Mouse (Mus musculus) layer of hippocampus, adult 9-11 months (tissue): Measurements from ENCODE around the gene C2cd5.
"Not testable (repeated sequence)": the region's sequence is repeated elsewhere in the genome, so short reads cannot be mapped to it uniquely, and the experiment has no call there.

Source experiments
- DNase-seq: peaks from one replicate; pipeline ENCODE4 v3.0.0; 2022

Gene C2cd5

DNA sequence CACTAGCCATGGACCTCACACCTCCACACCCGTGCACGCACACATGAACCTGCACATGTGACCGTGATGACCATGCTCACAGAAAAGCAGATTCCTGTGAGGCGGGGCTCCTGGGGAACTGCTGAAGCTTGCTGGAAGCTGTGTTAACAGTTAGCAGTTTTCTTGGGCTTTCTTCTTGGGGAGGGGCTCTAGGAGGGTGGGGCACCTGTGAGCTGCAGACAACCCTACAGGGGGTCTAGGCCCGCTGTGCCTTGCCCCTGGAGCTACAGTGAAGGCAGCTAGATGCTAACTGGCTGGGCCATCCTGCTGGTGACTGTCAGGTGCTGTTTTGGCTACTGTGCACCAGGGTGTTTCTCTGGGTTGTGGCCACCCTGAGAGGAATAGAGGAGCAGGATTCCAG, 91.1 kb downstream of the C2cd5 start:
- DNase-seq, result no peak

DNA sequence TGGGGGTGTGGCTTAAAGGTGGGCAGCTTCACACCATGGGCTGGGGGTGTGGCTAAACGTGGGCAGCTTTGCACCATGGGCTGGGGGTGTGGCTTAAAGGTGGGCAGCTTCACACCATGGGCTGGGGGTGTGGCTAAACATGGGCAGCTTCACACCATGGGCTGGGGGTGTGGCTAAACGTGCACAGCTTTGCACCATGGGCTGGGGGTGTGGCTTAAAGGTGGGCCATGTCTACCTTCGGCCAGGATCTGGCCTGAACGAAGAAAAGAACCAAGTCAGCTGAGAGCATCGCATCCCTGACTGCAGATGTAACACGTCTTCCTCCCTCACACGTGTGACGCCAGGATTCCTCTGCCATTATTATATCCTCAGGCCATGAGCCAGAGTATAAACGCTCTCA, 94.7 kb downstream of the C2cd5 start:
- not testable (repeated sequence) for DNase-seq

DNA sequence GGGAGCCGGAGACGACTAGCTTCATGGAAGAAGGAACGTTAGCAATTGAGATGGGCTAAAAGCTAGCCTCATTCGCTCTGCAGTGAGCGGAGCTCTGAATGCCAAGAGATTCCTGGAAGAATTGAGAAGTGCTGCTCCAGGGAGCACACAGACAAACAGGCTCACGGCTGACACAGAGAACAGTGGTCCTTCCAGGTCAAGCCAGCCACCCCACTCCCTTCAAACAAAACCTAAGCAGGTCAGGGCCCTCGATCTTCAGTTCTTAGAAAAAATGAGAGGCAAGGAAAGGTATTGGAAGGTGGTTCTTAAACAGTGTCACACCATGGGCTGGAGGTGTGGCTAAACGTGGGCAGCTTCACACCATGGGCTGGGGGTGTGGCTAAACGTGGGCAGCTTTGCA, 95.1 kb downstream of the C2cd5 start:
- no peak for DNase-seq

DNA sequence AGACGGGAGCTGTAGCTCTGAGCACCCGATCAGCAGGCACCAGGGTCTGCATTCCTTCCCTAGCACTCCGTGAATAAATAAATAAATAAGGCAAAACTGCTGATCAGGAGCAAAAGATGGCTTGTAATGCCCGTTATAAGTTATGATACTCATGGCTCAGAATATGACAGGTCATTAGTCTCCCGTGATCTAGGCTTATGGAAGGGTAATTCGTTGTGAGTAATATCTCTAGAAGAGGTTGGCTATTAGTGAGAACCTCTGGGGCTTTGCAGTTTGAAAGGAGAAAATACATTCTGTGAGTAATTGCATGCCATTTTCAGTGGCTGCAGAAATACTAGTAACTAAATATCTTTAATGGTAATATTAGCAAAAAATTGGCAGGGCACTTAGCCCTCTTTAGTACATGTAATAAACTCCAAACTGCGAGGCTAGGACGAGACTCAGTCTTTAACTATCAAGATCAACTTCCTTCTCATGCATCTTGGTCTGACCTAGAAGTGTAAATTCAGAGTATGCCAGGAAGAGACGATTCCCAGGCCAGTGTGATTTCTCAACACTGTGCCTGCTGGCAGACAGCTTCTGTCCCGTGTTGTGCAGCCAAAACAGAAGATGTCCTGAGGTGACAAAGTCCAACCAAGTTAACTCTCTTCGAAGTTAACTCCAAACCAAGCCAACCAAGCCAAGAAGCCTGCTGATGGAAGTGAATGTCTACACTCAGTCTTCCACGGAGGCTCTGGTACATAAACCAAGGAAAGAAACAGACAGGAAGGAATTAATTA, 101.5 kb downstream of the C2cd5 start:
- no peak for DNase-seq

DNA sequence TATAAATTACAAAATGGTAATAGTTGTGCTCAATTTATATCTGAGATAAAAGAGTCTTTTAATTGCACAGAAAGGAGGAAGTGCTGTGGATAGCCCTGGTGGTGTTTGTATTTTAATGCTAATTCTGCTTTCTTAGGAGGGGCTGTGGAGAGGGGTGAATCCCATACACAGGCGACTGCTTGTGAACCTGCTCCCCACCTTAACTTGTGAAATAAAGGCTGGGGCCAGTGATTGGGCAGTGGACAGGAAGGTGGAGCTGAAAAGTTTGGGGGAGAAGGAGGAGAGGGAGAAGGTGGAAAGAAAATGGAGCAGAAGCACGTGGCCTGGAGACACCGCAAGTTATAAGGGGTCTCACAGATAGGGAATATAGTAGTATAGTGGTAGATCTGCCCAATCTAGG, 103.1 kb downstream of the C2cd5 start:
- no peak for DNase-seq

DNA sequence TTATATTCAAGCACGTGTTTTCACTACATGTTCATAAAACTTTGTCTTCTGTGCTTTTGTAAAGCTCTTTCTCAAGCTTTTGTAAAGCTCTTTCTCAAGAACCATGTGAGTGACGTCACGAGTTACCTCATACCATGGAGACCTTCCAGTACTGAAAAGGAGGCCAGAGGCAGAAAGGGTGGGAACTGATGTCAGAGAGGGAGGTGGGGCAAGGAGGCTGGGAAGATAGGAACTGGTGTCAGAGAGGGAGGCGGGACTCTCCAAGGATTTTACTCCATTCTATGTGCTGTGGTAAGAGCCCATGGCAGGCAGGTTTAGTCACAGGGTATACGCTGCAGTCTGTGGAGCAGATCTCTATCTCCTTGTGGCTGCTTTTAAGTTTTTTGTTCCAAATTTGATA, 104.4 kb downstream of the C2cd5 start:
- DNase-seq, result no peak

DNA sequence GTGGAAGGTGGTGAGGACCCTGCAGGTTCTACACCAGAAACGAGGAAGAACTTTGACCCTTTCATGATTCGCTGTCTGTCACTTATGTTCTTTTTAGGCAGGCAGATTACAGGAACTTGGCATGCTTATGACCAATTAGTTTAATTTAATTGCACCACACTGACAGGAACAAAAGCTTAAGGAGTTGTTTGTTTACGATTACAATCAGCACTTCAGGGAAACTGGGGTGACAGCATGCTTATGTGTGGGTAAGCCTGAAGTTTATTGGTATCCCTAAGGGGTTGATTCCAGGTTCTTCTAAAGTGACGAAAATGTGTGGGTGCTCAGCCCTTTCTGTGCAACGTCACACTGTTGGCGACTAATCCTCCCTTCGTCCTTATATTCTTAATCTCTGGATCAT, 105.1 kb downstream of the C2cd5 start:
- DNase-seq, result no peak

DNA sequence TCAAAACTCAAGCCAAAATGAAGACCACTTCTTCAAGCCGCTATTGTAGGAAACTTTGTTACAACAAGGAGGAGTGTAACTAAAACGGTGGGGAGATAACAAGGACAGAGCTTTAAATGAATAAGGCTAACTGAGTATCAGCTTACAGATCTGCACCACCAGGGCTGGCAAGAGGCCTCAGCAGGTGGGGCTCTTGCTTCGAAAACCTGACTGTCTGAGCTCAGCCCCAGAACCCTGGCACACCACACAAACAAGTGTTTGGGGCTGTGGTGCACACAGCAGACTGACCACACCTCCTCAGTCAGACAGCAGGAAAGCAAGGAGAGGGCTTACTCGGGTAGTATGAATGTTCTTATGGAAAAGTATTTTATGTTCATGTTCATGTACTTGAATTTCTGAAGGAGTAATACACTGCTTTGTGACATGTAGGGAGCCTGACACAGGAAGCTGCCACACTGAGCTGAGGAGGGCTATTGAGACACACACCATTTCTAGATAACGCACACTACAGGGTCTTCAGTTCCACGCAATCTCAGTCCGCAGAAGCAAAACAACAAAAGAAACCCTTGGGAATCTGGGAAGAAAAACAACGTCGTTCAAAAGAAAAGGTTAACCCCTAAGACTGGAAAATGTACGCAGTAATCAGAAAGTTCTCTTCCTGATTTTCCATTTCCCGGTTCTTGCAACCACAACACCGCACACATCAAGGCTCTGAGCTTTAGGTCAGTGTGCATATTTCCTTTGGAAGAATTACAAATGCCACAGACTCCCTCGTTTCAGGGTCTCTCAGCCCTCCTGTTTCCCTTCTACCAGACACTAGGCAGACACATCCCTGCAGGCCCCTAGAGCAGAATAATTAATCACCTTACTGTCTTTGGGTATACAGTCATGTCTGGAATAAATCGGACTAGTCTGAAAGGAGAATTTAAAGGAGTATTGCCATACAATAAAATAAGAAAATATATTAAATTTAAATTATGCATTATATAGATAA, 105.9 kb downstream of the C2cd5 start:
- no peak for DNase-seq

DNA sequence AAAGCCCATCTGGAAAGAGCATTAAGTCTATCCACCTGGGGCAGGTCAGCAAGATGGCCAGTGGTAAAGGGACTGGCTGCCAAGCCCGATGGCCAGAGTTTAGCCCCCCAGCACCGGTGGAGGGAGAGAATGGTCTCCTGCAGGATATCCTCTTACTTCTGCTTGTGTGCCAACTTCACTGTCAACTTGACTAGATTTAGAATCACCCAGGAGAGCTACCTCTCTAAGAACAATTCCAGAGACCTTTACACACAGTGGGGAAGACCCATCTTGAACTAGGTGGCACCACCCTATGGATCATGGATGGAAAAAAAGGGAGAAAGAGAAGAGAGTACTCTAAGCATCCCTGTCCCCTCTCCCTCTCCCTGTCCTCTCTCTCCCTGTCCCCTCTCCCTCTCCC, 107.0 kb downstream of the C2cd5 start:
- DNase-seq, result no peak

DNA sequence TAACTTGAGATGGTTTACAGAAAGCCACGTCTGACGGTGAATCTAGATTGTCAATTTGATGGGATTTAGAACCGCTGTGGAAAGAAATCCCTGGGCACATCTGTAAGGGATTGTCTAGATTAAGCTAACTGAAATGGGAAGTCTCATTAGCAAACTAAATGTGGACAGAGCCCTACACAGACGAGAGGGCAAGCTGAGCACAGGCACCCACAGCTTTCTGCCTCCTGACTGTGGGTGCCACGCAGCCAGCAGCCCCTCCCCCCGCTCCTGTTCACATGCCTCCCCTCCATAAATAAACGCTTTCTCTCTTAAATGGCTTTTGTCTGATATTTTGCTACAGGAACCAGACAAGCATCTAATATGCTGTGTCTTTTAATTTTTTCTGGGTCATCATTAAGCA, 107.8 kb downstream of the C2cd5 start:
- DNase-seq, result no peak

DNA sequence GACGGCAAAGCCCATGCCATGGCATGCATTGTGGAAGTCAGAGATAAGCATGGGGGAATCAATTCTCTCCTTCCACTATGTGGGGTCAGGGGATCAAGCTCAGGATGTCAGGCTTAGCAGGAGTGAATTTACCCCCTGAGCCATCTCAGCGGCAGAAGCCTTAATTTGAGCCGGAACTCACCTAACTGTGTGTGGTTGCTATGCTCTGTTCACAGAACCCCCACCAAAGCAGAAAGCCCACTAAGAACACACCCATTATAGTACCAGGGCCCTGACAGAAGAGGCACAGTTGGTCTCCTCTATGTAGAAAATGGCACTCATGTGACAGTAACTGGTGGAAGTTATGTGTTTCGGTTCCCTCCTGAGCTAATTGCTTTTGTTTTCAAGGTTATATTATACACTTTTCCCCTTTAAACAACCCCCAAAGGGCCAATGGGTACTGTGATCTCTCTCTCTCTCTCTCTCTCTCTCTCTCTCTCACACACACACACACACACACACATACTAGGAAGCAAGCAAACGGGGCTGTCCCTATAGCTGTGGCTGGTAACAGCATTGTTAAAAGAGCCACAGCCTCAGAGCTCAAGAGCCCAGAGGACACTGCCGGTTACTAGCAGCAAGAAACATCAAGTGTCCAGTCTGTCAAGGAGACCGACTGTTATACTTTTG, 108.4 kb downstream of the C2cd5 start:
- DNase-seq, result no peak

DNA sequence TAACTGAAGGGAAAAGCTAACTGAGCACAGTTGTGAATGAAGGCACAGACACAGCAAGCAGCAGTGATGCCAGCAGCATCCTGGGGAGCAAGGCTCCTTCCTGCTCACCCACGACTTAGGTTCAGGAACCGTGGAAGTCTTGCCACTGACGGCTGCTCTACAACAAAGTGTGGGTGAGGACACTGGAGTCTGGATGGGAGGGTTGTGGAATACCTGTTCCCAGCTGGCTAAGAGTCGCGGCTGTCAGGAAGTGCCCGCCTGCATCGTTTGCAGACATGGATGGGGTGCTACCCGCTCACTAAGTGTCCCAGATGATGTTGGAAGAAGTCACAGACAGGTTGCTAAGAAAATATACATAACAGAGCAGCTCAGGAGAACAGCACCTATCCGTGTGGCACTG, 109.4 kb downstream of the C2cd5 start:
- DNase-seq, result no peak

DNA sequence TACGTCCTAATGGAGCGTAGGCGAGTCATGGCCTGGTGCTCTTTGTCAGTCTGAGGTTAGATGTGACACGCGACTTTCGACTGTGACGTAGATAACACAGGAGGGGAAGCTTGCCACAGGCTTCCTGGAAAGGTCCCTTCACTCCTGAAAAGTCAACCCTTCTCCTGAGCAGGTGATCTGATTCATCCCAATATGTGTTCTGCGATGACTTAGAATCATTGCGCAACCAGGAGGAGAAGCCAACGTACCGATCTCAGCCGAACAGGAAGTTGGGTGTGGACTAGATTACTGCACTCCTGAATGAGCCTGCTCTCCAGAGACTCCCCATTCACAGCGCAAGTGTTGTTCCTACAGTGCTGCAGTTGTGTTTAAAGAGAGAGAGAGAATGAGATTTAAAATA, 110.4 kb downstream of the C2cd5 start:
- DNase-seq, result no peak

DNA sequence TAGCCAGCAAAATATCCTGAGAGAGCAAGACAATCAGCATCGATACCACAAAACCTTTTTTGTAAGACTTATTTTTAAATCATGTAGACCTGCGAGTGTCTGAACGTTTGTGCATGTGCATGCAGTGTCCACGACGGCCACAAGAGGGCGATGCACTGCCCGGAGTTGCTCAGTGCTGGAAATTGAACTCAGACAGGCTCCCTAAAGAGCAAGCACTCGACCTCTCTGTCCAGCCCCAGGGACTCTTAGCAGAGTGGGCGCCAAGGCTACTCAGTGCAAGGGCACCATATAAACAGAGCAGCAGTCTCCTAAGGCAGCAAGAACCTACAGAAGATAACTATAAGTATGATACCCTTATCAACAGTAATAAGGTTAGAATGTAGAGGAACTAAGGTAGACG, 111.2 kb downstream of the C2cd5 start:
- DNase-seq, result no peak

DNA sequence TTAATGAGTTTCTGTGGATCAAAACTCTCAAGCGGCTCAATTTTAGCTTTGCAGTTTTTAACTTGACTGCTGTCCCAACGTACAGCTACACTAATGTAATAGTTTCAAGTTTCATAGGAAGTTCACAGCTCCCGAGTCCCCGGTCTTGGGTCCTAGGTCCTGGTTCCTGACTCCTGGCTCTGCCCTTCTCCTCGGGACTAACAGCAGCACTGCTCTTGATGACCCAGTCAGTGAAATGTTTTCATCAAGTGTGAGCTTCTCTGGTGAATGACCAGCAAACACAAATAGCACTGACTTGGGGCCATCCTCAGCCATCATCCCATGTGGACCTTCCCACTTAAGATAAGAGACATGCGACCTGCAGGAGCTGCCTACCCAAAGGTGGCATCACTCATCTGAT, 111.7 kb downstream of the C2cd5 start:
- no peak for DNase-seq

DNA sequence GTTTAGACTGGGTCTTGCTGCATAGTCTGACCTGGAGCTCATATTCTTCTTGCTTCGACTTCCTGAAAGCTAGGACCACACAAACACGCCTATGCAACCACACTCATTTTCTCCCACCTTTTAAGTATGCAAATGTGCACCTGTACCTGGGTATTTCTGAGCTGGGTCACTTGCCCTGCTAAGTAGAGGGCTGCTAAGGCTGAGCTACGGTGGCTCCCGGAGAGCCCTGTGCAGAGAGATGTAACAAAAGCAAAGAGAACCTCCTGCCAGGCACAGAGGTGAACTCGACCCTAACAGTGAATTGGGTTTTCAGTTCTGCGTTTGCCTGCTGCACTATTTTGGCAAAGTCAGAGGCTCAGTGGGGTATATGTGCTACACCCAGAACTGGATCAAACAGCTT, 112.3 kb downstream of the C2cd5 start:
- DNase-seq, result no peak

DNA sequence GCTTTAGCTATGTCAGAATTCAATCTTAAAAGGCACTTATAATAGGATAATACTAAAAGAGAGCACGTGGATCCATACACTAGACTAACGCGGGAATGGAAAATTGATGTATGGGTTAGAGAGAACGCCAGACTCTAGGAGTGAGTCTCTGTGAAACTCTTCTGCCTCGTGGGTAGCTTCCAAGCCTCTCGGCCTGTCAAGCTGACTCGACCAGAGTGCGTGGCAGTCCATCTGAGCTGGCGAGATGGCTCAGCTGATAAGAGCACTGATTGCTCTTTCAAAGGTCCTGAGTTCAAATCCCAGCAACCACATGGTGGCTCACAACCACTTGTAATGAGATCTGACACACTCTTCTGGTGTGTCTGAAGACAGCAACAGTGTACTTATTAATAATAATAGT, 113.2 kb downstream of the C2cd5 start:
- not testable (repeated sequence) for DNase-seq

DNA sequence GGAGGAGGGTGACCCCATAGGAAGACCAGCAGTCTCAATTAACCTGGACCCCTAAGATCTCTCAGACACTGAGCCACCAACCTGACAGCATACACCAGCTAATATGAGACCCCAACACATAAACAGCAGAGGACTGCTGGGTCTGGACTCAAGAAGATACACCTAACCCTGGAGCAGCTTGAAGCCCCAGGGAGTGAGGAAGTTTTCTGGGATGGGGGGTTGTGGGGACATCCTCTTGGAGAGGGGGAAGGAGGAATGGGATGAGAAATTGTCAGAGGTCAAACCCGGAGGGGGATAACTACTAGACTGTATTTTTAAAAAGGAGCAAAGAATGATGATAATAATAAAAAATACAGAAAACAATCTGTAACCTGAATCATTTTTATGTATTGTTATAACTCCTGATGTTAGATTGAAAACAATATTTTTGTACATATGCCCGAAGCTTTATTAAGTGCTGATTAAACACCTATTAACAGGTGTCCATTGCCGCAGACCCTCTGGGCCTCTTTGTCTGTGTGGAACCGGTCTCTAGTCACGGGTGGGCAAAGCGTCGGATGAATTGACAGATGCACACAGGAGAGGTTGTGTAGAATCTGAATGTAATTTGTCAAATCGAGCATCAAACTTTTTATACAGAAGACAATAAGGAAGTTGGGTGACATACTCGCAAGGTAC, 114.2 kb downstream of the C2cd5 start:
- not testable (repeated sequence) for DNase-seq

DNA sequence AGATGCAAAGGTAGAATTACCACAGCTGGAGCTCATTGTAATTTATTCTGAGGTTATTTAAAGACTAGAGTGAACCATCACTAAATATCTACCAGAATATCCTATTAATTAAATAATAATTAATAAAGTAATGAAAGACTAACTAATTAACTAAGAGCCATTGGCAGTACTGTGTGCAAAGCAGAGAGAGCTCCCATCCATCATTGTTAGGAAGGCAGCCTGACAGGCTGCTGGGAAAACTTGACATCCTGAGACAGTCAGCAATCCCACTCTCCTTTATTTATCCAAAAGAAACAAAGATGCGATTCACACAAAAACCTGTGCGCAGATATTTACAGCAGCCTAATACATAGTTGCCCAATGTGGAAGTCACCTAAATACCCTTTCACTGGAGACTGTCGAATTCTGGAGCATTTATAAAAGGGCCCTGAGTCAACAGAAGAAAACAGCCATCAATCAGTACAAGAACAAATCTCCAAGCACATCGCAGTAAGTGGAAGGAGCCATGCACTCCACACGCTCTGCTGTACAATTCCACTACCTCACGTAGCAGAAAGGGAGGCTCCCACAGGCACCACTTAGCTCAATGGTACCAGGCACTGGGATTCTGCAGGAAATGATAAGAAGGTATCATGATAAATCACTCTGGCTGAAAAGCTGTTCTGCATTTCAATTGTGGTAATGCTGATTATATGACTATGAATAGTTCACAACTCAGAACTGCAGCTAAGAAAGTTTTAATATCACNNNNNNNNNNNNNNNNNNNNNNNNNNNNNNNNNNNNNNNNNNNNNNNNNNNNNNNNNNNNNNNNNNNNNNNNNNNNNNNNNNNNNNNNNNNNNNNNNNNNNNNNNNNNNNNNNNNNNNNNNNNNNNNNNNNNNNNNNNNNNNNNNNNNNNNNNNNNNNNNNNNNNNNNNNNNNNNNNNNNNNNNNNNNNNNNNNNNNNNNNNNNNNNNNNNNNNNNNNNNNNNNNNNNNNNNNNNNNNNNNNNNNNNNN, 120.0 kb downstream of the C2cd5 start:
- DNase-seq, result no peak

DNA sequence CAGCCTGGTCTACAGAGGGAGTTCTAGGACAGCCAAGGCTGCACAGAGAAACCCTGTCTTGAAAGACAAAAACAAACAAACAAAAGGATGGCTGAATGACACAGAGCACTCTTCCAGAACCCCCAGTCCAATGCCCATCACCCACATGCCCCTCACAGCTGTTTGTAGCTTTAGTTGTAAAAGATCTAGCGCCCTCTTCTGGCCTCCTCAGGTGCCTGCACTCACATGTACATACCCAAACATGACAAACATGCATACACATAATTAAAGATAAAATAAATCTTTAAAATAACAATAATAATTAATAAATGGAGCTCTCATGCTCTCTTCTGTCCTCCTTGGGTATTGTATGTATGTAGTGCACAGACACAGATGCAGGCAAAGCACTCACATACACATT, 122.7 kb downstream of the C2cd5 start:
- no peak for DNase-seq

DNA sequence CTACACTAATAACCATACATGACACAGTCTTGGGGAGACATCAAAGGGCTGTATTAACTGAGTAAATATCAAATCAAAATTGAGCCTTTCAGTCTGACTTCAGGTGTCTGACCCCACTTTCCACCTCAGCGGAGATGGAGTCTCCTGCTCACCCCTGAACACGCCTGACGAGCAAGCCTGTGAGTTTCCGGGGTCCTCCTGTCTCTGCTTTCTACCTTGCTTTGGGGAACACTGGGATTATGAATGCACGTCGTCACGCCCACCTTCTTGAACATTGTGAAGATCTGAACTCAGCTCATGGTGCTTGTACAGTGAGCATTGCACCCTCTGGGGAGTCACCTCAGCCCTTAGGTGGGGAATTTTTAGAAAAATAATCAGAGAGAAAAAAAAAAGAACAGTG, 126.7 kb downstream of the C2cd5 start:
- no peak for DNase-seq

DNA sequence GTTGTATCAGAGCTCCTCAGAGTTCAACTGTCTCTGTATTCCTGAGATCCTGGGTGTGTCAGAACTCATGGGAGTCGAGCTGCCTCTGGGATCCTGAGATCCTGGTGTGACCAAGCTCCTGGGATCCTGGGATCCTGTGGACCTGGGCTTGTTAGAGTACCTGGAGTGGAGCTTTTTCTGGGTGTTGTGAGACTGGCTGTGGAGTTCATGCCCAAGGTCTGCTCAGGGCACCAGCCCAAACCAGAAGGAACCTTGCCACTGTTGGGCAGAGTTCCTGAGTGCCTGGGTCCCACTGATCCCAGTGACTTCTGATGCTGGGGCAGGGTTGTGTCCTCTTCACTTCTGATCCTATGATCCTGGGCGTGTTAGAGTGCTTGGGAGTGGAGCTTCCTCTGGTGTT, 127.7 kb downstream of the C2cd5 start:
- DNase-seq, result no peak
